Mouse (Mus musculus) cerebellum, postnatal 4 days (tissue): ENCODE data around the gene Vwa2.

Experiments used
- DNase-seq, 2 experiments: peaks; one replicate each; pipeline ENCODE4 v3.0.0; 2022; ENCODE audit warnings: low spot score in 2 of 2, mixed read lengths in 1 of 2

The Vwa2 gene

GRCm38 (mm10) chr19:56873816-56874600 lies at the start of gene Vwa2:
Gene Vwa2, plus strand, starts transcription at chr19:56874249.
- no peak for DNase-seq

DNA sequence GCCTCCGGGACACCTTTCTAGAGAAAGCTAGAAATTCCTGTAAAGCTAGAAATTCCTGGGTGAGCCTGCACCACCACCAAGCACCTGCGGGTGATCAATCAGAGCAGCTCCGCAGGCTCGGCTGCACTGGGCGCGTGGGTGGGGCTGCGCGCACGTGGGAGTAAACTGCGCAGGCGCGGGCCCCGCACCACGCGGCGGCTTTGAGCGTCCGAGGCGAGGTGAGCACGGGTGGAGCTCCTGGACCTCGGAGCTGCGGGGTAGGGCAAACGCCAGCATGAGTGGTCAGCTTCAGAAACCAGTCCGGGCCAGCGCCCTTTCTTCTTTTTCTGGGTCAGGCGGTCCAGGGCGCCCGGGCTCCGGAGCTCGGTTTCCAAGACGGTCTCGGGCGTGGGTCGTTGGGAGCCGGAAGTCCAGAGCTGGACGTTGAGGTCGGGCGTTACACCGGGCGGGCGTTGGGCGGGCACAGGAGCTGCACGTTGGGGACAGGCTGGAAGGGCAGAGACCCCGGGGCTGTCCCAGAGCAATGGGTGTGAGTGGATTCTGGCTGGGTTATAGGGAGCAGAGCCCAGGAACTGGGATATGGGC lies 47.9 kb upstream of the Vwa2 start, which contains the start of gene Tdrd1:
TSS of gene Tdrd1 (plus strand) at position 163 of the 585 bp plus-strand sequence.
- DNase-seq: no peak

- DNase-seq: no peak
Measured at GRCm38 (mm10) chr19:56828305-56828704, 45.7 kb upstream of the Vwa2 start.

- no peak for DNase-seq
Measured at GRCm38 (mm10) chr19:56829267-56829666, 44.8 kb upstream of the Vwa2 start.

GRCm38 (mm10) chr19:56830163-56830562 lies 43.9 kb upstream of the Vwa2 start:
- no peak for DNase-seq

DNA sequence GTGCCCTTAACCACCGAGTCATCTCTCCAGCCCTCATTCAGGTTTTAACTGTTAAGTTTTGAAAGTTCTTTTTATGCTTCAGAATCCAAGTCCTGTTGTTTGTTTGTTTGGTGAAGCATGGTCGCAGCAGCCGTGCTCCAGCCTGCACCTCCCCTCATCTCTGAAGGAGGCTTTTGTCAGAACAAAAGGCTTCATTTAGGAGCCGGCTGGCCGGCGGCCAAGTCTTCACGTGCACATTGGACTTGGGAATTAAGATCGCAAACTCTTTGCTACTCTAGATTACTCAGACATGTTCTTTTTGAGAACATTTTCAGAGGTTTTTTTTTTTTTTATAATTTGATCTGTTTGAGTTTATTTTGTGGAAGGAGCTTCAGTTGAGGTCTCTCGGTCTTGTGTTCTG lies 38.7 kb upstream of the Vwa2 start:
- no peak for DNase-seq

DNA sequence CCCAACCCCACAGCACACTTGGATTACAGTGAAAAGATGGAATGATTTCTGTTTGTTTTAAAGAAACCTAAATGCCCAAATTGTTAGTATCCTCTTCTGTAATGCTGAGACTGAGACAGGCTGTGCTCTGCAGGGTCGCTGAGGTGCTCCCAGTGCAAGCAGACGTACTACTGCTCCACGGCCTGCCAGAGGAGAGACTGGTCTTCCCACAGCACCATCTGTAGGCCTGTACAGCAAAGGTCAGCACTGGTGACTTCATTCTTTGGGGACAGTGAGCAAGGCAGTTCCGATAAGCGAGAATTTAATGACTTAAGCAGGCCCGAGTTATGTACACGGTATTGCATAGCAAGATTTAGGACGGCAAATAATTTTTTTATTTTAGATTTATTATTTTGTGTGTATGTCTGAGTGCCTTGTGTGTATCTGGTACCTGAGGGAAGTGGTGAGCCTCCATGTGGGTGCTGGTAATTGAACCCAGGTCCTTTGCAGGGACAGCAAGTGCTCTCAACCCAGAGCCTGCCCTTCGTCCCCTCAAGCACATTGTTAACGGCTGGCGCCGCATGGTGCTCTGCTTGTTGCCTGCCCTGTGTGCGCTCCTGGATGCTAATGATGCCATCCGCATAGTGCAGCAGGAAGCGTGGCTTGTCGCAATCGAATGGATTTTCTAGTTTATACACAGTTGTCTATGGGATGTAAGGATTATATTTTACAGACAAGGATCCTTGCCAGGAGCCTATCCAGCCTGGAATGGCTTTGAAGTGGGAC lies 34.9 kb upstream of the Vwa2 start:
- DNase-seq: no peak

DNA sequence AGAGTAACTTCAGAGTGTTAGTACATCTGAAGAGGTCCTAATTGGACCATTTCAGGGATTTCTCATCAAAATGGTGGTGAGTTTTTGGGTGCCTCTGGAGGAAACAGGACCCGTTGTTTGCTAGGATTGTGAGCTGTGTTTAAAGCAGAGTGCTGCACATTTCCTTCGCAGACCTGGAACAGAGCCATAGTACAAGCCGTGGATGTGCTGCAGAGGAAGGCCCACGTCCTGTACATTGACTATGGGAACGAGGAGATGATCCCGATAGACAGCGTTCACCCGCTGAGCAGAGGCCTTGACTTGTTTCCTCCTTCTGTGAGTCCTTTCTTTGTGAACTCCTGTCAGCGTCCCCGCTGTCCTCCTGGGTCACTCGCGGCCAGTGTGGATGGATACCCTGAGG lies 31.1 kb upstream of the Vwa2 start:
- DNase-seq: no peak

DNA sequence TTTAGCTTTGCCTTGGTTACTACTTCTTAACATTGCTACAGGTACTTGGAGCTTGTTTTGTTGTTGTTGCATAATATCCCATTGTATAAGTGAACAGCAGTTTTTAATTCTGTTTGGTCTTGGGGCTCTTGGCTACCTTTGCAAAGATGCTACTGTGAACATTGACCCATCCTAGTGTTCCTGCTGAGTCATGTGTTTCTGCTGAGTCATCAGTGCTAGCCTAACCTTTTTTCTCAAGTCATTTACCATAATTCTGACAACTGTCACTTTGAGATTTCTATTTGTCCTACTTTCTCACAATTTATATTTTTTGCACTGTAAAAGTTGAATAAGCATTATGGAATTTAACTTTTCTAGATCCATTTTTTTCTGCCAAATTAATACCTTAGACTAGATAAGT lies 21.5 kb upstream of the Vwa2 start:
- DNase-seq: no peak

DNA sequence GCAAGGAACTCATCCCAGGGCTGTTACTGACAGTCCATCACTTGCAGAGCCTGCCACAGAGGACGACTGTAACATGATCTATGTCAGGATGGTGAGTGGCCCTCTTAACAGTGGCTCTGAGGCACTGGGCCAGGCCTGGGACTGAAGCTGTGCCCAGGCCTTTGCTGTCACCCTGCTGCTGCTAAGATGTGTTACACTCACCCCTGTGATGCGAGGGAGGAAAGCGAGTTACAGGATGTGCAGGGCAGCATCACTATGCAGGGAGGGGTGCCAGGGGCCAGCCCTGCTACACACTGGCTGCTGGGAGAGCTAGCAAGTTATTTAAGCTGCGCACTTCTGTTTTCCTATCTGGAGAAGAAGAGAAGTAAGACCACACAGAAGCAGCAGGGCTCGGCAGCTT lies 17.6 kb upstream of the Vwa2 start:
- DNase-seq: no peak

- DNase-seq: no peak
Measured at GRCm38 (mm10) chr19:56867701-56868100, 6.3 kb upstream of the Vwa2 start.

GRCm38 (mm10) chr19:56874601-56875315 lies 709 bp downstream of the Vwa2 start:
- DNase-seq: no peak

DNA sequence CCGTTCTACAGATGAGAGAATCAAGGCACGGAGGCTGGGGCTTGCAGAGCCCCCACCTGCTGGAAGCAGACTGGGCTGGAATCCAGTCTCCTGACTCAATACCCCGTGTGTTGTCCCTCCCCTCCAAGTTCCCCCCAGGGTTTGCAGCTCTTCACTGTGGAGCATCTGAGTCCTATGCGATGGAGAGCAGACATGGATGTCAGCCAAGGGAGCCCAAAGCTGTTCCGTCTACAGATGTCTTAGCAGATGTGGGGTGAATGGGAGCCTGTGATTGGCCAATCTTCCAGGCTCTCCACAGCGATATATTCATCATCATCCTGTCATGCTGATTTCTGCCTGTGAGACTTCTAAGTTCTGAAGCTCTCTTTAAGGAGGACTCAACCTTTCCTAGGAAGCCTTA lies 3.3 kb downstream of the Vwa2 start:
- DNase-seq: no peak

DNA sequence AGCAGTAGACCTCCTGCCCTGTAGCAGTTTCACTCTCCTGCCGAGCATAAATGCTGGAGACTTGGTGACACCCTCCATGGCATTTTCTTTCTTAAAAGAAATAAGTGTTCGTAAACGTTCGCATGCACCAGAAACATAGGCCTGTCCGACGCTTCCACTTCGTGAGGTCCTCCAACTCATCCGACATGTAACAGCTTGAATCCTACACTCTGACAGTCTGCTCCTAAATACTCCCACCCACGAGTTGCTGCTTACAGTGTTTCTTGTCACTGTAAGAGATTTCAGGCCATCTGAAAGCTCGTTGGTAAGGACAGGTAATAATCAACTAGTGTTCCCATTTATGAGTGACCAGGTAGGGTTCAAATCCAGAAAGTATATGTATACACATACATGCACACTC lies 13.8 kb downstream of the Vwa2 start:
- no peak for DNase-seq

- no peak for DNase-seq
Measured at GRCm38 (mm10) chr19:56888654-56889053, 14.6 kb downstream of the Vwa2 start.

GRCm38 (mm10) chr19:56891438-56891837 lies 17.4 kb downstream of the Vwa2 start:
- no peak for DNase-seq

DNA sequence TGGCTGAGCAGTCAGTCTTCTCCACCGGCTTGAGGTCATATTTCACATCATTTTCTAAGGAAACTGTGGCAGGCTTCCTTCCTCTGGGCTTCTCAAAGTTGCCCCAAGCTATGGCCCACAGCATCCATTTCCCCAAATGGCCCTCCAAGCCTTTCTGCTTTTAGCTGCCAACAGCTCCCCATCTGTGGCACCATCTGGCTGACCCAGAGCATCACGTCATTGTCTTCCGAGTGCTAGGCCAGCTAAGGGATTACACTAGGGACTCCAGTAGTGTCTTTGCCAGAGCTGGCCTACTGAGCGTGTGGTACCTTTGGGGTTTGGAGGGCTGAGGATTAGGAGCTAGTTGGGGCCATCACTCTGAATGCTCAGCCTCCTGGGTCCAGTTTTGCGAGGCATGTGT lies 18.5 kb downstream of the Vwa2 start:
- no peak for DNase-seq

GRCm38 (mm10) chr19:56893326-56893725 lies 19.3 kb downstream of the Vwa2 start:
- DNase-seq: peak in 1 of 2 experiments; percentile 39

GRCm38 (mm10) chr19:56897654-56898053 lies 23.6 kb downstream of the Vwa2 start:
- DNase-seq: no peak

GRCm38 (mm10) chr19:56904095-56904494 lies 30.0 kb downstream of the Vwa2 start:
- DNase-seq: no peak

- no peak for DNase-seq
Measured at GRCm38 (mm10) chr19:56905395-56905794, 31.3 kb downstream of the Vwa2 start.

DNA sequence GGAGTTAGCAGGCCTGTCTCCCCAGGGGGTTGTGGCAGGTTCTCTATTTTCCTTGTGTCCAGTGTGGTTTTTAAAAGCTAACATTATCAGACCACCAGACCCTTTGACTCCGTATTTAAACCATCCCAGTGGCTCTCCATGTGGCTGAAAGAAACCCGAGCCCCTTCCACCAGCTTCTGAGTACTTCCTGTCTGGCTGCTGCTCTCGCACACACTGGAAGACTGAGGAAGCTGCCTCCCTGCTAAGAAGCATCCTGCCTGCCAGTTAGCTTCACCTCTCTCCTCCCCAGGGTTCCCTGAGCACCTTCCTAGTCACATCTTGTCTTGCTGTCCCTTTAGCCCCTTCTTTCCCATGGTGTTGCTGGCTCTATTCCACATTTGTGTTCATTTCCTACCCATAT lies 33.8 kb downstream of the Vwa2 start:
- no peak for DNase-seq
